Mouse (Mus musculus) bone marrow, adult 2 months (tissue): ENCODE data around the gene Tert. TPM values are rescaled to one million over a fixed set of nuclear protein-coding genes. Genes with fewer than 3 reads are reported as not detected.

ENCODE experiments used
- H3K27ac ChIP-seq: fragments of 200-500 bp; 2 replicates; pipeline ENCODE4 v1.5.1; 2012; ENCODE audit warnings: low read depth, mild to moderate bottlenecking, control low read depth, inconsistent platforms, low read length; ENCODE audit not compliant: control insufficient read depth, poor library complexity, insufficient read depth
- H3K4me1 ChIP-seq: fragments of 200-500 bp; 2 replicates; pipeline ENCODE4 v1.6.1; 2011; ENCODE audit warnings: low read length; ENCODE audit not compliant: control insufficient read depth, insufficient read depth
- H3K4me3 ChIP-seq: fragments of 200-500 bp; replicated peaks from 2 replicates; pipeline ENCODE3; 2011; ENCODE audit warnings: mild to moderate bottlenecking, low read depth, low read length, control low read depth; ENCODE audit not compliant: control insufficient read depth
- CTCF ChIP-seq: fragments of 200-500 bp; IDR thresholded peaks from 2 replicates; pipeline ENCODE4 v1.5.1; 2011; ENCODE audit warnings: low read length, control low read depth; ENCODE audit not compliant: control insufficient read depth, insufficient read depth
- POLR2A ChIP-seq: fragments of 200-500 bp; IDR thresholded peaks from 2 replicates; pipeline ENCODE4 v1.6.1; 2011; ENCODE audit warnings: low read depth, mild to moderate bottlenecking, control low read depth, low read length, borderline replicate concordance; ENCODE audit not compliant: control insufficient read depth
- WGBS: fragments of 180-500 bp; shearing (Covaris S2); methylation state at CpG from one replicate; pipeline ENCODE4 v1.1.7; 2018; 5-methylcytosine and 5-hydroxymethylcytosine counted together
- polyA plus RNA-seq: library from polyadenylated mRNA; stranded (reverse); fragments of >200 nt; gene quantifications from 2 replicates; pipeline ENCODE4 v1.2.4, GENCODE M21; 2011; ENCODE audit warnings: low replicate concordance; ENCODE audit not compliant: missing spikeins, insufficient read depth, insufficient read length

Tert gene
- polyA plus RNA-seq, 1 experiment = 0.95 TPM

DNA sequence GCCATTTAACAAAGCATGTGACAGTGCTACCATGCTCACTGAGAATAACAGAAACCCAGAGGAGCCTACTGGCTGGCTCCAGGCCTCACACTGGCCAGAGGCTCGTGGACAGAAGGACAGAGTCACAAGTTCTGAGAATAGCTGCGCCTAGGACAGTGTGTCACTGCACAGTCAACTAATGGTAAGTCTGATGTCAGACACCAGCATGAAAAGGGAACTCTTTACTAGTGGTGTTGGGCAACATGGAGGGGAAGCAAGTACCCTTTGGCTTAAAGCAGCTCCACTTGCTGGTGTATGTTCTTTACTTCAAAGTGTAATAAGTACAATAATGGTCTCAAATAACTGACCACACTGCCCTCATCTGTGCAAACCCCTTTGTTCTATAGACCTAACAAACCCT lies 66.6 kb downstream of the Tert start:
- Histone ChIP-seq H3K4me3 (no peak overlapping the region), H3K27ac (no peak overlapping the region), H3K4me1 (no peaks in the 10 kb centered on the region; the same call in 1 of the 2 replicates)
- no peak for TF ChIP-seq POLR2A
- 51% methylated on average over 2 of the region's 2 CpGs for WGBS

DNA sequence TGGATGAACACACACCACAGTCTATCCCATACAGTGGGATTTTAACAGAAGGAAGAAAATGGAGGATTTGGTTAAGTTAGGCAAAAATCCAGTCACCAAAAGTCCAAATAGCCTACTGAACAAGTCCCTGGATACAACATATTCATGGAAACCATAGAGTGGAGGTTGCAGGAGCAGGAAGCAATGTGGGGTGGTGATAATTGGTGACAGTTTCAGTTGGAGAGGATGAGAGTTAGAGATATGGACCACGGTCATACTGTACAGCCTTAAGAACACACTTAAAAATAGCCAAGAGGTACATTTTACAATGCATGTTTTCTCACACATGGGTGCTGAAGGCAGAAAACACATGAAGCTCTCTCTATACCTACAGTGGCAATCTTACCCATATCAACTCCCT lies 68.3 kb downstream of the Tert start:
- TF ChIP-seq POLR2A = no peak
- no peak for TF ChIP-seq CTCF
- Histone ChIP-seq H3K27ac (no peak overlapping the region), H3K4me1 (no peaks in the 10 kb centered on the region; the same call in 1 of the 2 replicates), H3K4me3 (no peak overlapping the region)
- WGBS = 52% methylated on average over 1 of the region's 1 CpGs

DNA sequence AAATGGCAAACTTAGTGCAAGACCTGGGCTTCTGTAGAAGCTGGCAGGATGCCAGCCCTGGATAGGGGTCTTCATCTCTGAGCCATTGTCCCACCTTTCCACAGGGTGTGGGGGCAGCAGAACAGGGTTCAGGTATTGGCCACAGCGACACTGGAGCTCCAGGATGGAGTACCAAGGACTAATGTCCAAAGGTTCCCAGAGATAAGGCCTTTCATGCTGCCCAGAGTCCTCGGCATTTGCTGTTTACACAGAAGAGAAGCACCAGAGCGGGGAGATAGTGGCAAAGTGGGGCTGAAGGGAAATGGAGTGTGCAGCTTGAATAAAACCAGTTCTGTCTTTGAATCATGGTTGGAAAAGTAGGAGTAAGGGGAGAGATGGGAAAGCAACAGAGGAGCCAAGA lies 69.8 kb downstream of the Tert start:
- H3K27ac ChIP-seq = no peak overlapping the region
- no peak overlapping the region for H3K4me3 ChIP-seq
- 73% methylated on average over 3 of the region's 3 CpGs for WGBS
- H3K4me1 ChIP-seq = no peaks in the 10 kb centered on the region; the same call in 1 of the 2 replicates
- TF ChIP-seq CTCF = no peak
- no peak for TF ChIP-seq POLR2A

Other genes with a start within 250 kb of the Tert start
- 92.1 and 108 TPM in 2 replicates for gene Lpcat1, start 159.7 kb upstream of the Tert start, polyA plus RNA-seq
- 1.2 and 2.9 TPM in 2 replicates for gene Slc6a3, start 90.2 kb upstream of the Tert start, polyA plus RNA-seq
- 64.5 and 75.7 TPM in 2 replicates for gene Clptm1l, start 22.9 kb upstream of the Tert start, polyA plus RNA-seq
- 0.75 TPM in 1 of 2 replicates, not detected in the other for gene Slc6a18, start 51.1 kb downstream of the Tert start, polyA plus RNA-seq
- not detected in 2 replicates for gene Slc6a19, start 78.0 kb downstream of the Tert start, polyA plus RNA-seq
- 7.3 and 15.4 TPM in 2 replicates for gene Slc12a7, start 106.2 kb downstream of the Tert start, polyA plus RNA-seq
- 0.62 and 1.1 TPM in 2 replicates for gene Nkd2, start 220.7 kb downstream of the Tert start, polyA plus RNA-seq